Mouse (Mus musculus) cortical plate, adult 2 months (tissue): Measurements from ENCODE around the gene Stkld1. TPM values are rescaled to one million over a fixed set of nuclear protein-coding genes. Genes with fewer than 3 reads are reported as not detected.
A peak's percentile ranks its signal among the peaks of the same experiment; 100 is the strongest.

Experiments
- H3K27ac ChIP-seq: fragments of 200-500 bp; 2 replicates; pipeline ENCODE4 v1.5.1; 2012; ENCODE audit warnings: low read length, control low read depth, inconsistent platforms; ENCODE audit not compliant: insufficient read depth
- H3K4me1 ChIP-seq: fragments of 200-500 bp; 2 replicates; pipeline ENCODE4 v1.6.1; 2011; ENCODE audit warnings: low read length; ENCODE audit not compliant: control insufficient read depth, insufficient read depth
- H3K4me3 ChIP-seq: fragments of 200-500 bp; 2 replicates; pipeline ENCODE4 v1.5.1; 2011; ENCODE audit warnings: mild to moderate bottlenecking, low read length, control low read depth; ENCODE audit not compliant: insufficient read depth
- CTCF ChIP-seq: fragments of 200-500 bp; IDR thresholded peaks from 2 replicates; pipeline ENCODE4 v1.5.1; 2011; ENCODE audit warnings: mild to moderate bottlenecking, control low read depth, low read length; ENCODE audit not compliant: insufficient read depth; ENCODE audit errors: extremely low read depth
- POLR2A ChIP-seq: fragments of 200-500 bp; IDR thresholded peaks from 2 replicates; pipeline ENCODE4 v1.6.1; 2011; ENCODE audit warnings: mild to moderate bottlenecking, low read length, control low read depth; ENCODE audit not compliant: insufficient read depth; ENCODE audit errors: extremely low read depth
- polyA plus RNA-seq: library from polyadenylated mRNA; depleted of rRNA; stranded (reverse); fragments of >200 nt; gene quantifications from 2 replicates; pipeline ENCODE4 v1.2.3, GENCODE M21; 2012

The Stkld1 gene
- polyA plus RNA-seq, 1 experiment: 0.23 TPM

DNA sequence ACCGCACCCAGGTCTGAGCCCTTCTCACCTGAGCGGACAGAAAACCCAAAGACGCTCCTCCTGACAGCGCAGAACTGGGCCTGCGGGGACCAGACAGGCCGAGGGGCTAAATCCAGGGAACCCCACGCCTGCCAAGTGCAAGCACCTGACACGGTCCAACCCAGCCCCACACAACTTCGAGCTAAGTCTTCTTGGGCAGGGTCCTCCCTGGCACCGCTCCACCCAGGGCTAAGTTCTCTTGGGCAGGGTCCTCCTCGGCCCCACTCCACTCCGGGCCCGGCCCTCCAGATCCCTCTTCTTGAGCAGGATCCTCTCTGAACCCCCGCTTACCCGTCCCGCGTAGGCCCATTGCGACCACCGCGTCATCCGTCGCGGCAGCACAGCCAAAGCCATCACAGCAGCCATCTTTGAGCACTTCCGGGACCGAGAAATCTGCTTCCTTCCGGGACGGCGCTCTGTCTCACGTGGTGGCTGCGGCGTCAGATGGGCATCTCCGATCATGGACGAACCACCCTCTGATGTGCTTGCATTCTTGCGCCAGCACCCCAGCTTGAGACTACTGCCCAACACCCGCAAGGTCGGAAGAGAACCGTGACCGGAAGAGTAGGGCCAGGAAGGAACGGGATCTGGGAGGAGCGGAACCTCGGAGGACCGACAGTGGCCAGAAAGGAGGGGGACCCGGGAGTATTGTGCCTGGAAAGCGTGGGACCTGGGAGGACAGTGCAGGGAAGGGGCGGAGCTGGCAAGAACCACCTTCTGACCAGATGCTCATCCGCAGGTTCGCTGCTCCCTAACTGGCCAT is 17.7 kb upstream of the Stkld1 start, which contains the start of the genes Surf2 and Surf1:
Gene Surf2, plus strand, starts transcription at position 441 of the 802 bp plus-strand sequence.
Gene Surf1, minus strand, starts transcription at position 604 of the 802 bp plus-strand sequence.
- Histone ChIP-seq H3K4me3 (peak within 1 kb of the TSS; percentile 59), H3K4me1 (peaks cover 9% of the 10 kb centered on the region), H3K27ac (0 out of 2 replicates have a peak within 1 kb of the TSS, but pooled peaks have one; percentile 17)
- TF ChIP-seq CTCF: no peak
- peak; percentile 90 for TF ChIP-seq POLR2A

- no peak overlapping the region for H3K27ac ChIP-seq
- TF ChIP-seq POLR2A (no peak), CTCF (no peak)
These were observed 17.1 kb upstream of the Stkld1 start for GRCm38 (mm10) chr2:26916738-26917137.

DNA sequence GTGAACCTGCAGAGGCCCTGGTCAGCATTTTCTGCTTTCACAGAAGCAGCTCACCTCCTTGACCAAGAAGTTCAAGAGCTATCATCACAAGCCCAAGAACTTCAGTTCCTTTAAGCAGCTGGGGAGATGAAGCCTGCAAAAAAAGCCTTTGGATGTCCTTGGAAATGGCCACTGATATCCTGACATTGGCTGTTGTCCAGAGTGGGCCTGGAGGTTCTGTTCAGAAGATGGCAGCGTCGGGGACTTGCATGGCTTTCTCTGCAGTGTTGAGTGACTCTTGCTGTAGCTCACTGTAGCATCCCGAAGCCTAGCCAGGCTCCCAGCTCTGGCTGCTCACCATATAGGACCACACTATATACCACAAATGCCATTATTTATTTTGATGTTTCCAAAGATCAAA is 14.2 kb upstream of the Stkld1 start:
- no peak overlapping the region for H3K27ac ChIP-seq
- no peak overlapping the region for H3K4me3 ChIP-seq
- no peak for TF ChIP-seq POLR2A
- TF ChIP-seq CTCF: no peak
- H3K4me1 ChIP-seq: peaks cover 9% of the 10 kb centered on the region

More at GRCm38 (mm10) chr2:26916738-26917137, 17.1 kb upstream of the Stkld1 start:
- H3K4me1 ChIP-seq: peaks cover 9% of the 10 kb centered on the region
- peak overlapping the region; percentile 59 for H3K4me3 ChIP-seq

- H3K4me3 ChIP-seq: no peak overlapping the region
- peaks cover 9% of the 10 kb centered on the region for H3K4me1 ChIP-seq
- H3K27ac ChIP-seq: no peak overlapping the region
- no peak for TF ChIP-seq POLR2A
- TF ChIP-seq CTCF: no peak
These were observed 13.5 kb upstream of the Stkld1 start for GRCm38 (mm10) chr2:26920190-26920855.

- Histone ChIP-seq H3K4me3 (no peak overlapping the region), H3K27ac (no peak overlapping the region), H3K4me1 (peaks cover 9% of the 10 kb centered on the region)
- TF ChIP-seq CTCF (no peak), POLR2A (no peak)
These were observed 12.1 kb upstream of the Stkld1 start for GRCm38 (mm10) chr2:26921784-26922183.

DNA sequence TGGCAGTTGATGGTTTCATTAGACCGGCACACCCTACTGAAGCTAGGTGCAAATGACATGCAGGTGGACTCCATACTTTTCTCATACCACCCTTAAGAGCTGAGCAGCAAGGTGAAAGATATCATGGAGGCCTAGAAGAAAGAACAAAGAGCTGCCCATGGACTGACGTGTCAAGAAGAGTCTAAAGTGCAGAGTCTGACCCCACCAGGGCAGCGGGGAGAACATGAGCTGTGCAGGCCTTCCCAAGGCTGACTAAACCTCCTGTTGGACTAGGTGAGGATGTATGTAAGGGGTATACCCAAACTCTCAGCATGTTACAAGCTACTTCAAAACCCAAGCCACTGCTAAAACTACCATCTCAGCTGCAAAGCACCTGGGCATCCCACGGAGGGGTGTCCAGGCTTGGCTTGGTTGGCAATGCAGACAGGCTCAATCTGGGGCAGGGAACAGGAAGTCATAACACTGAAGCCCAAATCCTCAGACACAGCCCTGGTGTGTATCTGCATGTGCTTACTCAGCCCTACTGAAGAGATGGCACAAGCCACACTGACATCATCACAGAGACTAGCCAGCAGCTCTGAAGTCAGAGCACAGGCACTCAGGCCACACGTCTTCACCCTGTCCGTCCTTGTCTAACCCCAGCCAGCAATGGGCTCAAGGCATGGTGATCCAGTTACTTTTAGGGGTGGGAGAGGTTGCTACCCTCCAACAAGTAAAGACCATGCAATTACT is 5.9 kb upstream of the Stkld1 start:
- TF ChIP-seq POLR2A: no peak
- no peak for TF ChIP-seq CTCF
- H3K27ac ChIP-seq: no peak overlapping the region
- 0 out of 2 replicates have a peak, but pooled peaks cover 2% of the 10 kb centered on the region for H3K4me1 ChIP-seq
- no peak overlapping the region for H3K4me3 ChIP-seq

GRCm38 (mm10) chr2:26930390-26930789 is 3.5 kb upstream of the Stkld1 start:
- TF ChIP-seq POLR2A (no peak), CTCF (peak; percentile 72)
- Histone ChIP-seq H3K27ac (no peak overlapping the region), H3K4me1 (0 out of 2 replicates have a peak, but pooled peaks cover 2% of the 10 kb centered on the region), H3K4me3 (no peak overlapping the region)

DNA sequence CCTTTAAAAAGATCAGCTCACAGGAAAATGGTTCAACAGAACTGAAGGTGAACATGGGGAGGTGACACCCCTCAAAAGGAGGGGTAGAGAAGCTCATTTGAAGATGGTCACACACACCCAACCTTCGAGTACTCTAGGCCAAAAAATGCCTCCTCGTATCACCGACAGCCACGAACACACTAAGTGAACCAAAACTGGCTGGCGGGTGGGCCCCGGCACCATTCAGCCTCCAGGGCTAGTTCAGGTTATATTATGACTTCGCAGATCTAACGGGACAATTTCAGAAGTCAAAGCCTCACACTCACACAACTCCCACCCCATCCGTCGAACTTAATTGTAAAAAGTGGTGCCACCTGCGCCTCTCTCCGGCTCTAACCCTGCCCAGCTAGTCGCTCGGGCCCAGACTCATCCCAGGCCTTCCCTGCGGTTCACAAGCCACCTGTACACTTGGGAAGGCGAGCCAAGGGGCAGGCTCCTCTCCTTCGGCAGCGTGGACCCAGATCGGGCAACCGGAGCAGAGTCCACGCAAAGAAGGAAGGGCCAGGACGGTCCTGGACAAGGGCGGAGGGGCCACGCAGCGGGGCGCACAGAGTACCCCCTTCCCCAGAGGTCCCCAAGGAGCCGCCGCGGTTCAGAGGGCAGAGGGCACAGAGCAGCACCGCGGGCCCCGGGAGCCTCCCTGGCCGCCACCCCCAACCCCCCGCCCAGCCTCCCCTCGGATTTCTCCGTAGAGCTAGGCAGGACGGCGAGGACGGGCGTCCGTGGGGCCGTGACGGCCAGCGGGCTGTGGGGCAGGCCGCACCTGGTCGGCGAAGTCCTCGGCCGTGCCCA is 1.2 kb upstream of the Stkld1 start:
- Histone ChIP-seq H3K27ac (no peak overlapping the region), H3K4me1 (0 out of 2 replicates have a peak, but pooled peaks cover 2% of the 10 kb centered on the region), H3K4me3 (peak overlapping the region; percentile 51)
- TF ChIP-seq POLR2A (no peak), CTCF (no peak)
